Mouse (Mus musculus) layer of hippocampus, adult 9-11 months (tissue): ENCODE results near the gene Tstd1.

Source experiments
- DNase-seq: peaks from one replicate; pipeline ENCODE4 v3.0.0; 2022

Gene Tstd1

DNA sequence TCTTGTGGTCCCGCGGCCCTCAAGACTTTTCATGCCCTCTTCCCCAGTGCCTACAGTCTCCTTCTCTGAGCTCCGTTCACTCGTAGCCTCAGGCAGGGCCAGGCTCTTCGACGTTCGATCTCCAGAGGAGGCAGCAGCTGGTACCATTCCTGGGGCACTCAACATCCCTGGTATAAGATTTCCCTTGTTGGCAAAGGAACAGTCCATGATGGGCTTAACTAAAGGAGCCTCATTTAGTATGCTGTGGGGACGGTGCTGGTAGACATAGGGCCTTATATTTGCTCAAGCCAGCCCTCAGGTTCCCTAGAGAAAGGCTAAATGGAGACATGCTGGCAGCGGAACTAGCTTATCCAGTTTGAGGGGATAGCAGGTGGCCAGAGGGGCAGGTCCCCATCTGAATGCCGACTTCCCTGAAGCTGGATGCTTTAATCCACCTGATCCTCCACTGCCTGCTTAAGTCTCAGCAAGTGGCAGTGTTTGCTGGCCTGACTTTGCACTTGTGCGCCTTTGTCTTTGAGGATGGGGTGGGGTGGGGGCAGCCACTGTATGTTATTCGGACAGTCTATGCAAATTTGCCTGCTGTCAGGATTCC lies 715 bp downstream of the Tstd1 start:
- DNase-seq = no peak

DNA sequence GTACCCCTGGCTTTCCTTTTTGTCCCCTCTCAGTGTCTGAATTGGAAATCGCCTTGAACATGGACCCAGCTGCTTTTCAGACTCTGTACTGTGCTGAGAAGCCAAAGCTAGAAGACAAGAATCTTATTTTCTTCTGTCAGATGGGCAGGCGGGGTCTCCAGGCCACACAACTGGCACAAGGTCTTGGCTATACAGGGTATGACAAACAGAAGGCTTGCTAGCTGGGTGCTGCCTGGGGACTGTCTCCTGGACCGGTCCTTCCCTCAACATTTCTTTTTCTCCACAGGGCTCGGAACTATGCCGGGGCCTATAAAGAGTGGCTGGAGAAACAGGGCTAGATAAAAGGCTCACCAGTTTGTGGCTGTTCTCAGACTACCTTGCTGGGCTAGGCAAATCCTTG lies 1.2 kb downstream of the Tstd1 start:
- DNase-seq = no peak

DNA sequence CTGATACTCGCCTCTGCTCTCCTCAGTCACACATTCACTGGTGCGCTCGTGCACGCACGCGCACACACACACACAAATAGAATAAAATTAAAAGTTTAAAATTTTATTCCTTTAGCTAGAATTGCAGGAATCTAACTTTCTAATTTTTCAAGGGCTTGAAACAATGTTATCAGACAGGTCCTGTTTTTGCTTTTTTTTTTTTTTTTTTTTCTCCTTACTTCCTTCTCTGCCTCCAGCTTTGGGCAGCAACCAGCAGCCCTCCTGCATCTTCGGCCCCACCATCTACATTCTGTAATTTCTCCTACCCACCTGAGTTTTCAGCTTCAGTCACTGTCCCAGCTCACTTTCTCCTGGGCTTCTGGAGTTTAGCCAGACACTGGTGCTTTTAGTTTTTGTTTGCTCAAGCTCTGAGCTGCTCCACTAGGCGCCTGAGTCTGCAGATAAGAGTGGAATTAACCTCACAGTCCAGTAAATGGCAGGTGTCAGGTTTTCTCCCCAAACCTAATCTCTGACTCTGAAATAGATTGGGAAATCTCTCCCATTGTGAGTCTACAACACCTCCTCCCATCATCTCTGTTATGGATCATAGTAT lies 3.9 kb downstream of the Tstd1 start:
- no peak for DNase-seq

DNA sequence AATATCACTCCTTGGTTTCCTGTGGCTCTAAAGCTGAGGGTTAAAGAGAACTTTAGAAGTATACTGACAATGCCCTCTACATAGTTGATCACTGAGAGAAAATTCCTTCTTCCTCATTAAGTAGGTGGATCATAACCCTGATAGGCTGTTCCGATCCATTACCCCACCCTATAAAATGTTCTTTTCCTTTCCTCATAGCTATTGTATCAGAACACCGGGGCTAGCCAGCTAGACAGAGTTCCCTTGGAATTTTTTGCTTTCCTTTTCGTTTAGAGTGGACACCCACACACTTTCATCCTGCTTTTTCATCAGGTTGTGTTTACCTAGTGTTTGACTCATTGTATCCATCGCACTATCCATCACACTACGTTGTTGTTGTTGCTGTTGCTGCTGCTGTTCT lies 6.0 kb downstream of the Tstd1 start:
- no peak for DNase-seq

DNA sequence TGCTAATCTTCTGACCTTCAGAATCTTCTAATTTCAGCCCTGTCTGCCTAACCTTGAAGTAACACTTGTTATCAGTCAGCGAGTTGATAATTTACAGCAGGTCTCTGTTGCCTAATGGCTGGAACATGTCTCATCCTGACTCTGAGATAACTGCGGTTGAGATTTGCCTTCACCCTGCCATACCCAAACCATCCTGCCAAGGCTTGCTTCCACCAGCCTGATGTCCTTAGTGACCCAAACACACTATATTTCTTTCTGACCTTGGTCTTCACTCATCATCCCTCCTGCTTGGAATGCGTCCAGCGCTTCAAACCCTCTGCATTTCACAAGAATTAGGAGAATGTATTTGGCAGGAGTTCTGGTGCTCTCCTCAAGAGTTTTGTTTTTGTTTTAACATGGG lies 6.5 kb downstream of the Tstd1 start:
- no peak for DNase-seq

DNA sequence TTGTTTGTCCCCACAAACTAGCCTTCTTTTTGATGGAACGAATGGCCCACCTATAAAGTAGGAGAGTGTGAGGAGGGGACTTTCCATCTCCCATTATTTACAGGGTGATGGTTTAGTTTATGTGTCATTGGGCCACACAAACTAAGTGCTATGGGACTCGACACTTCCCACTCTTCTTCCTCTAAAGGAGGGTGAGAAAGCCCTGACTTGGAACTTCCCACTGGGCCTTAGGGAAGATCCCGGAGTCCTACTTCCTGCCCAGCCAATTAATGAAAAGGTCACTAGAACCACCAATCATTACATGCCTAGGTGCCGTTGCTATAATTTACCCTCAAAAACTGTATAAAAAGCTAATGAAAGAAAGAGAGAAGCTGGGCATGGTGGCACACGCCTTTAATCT lies 13.5 kb downstream of the Tstd1 start:
- no peak for DNase-seq

DNA sequence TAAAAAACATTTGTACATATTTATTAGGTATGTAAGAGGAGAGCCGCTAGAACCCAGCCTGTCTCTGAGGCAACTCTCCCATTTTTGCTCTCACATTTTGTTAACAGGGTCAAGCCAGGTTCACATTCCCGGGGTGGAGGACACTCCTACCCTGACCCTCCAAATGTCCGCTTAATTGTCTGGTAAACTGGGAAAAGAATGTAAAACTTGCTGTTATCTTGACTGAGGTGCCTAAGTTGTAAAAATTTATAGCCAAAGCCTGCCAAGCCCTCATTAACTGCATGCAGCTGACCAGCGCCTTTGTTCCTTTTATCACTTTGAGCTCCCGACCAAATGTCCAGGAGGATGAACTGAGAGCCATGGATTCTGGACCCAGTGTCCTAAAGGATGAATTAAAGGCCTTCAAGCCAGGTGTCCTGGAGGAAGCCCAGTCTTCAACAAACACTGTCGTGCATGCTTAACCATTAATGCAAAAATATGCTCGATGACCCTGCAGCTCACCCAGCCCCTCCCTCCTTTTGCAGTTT lies 16.7 kb downstream of the Tstd1 start:
- no peak for DNase-seq

DNA sequence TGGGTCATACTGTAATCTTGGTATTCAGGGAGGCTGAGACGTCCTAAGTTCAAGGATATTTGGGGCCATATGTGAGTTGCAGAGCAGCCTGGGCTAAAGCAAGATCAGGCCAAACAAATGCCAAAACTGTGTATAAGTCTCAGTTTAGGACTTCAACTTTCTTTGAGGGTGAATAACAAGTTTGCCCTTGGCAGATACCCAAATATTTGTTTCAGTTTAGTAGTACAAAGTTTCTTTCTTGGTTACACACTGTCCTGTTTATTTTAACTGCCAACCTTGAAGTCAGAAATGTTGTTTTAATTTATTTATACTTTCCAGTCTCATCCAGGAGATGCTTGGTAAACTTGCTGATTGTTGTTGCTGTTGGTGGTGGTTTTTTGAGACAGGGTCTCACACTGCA lies 17.3 kb downstream of the Tstd1 start:
- DNase-seq = no peak

DNA sequence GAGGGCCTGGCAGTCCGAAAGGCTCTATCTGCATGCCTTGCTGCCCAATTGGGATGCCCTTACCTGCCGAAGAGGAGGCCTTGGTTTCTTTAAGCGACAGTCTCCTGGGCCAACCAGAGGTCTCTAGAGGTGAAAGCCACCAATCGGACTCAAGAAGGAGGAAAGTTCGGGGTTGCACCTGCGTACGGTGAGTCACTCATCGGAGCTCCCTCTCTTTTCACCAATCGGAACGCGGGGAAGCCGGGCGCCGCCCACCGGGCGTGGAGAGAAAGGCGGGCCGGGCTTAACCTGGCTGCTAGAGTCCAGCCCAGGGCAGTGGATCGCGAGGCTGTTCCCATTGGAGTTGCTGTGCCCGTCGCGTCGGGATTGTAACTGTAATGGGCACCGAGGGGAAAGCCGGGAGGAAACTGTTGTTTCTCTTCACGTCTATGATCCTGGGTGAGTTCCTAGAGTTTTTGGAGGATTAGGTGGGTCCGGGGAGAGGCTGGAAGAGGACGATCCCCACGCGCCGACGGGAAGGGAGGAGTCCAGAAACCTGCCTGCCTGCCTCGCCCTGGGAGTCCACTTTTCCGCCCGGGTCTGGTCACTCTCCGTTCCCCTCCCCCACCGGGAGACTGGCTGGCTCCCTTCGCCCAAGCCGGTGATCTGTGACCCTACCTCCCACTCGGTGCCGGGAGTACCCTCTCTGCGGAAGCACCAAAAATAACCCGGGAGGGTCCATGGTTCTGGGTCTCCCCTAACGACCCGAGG lies 18.8 kb downstream of the Tstd1 start, which contains the start of gene F11r:
Gene F11r (plus strand): TSS at position 272 of the 750 bp plus-strand sequence.
- peak; percentile 55 for DNase-seq

DNA sequence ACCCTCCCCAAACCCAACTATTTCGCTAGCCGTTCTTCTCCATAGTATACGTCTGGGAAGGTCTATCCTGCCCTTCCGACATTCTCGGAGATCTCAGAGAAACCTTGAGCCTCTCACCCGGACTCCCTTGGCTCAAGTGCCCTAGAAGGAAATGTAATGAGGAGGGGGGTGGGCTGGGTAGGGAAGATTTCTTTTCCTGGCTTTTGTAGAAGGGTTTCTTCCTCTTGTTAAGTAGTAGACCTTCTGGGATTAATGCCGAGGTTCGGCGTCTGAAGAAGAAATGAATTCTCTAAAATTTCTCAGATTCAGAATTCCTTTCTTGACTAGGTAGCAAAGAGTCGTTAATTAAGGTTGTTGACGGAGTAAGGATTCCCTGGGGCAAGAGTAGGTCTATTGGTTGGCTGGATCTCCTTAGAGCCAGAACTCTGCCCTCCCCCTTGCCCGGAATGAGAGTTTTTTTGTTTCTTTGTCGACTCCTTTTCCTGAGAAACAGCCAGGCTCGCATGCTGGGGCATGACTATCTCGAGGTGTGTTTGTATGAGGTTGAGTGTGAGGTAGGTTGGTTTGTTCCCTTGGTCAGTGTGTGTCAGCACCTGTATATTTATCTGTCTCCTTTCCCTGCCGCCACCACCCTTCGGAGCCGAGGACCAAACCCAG lies 19.5 kb downstream of the Tstd1 start:
- DNase-seq = no peak

DNA sequence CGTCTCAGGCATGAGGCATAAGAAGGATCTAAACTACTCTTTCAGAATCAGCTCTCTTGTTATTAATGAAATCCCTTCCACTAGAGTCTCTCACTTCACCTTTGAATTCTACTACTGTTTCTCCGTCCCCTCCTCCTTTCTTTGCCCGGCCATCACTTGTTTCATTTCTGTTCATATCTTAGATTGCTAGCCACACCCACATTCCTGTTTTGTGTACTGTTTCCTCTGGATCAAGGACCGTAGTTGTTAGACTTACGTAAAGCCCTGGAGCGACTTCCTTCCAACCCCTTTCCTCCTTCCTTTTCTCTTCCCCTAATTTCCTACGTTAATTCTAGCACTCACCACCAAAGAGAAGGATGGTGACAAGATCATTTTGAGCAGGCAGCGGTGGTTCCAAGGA lies 20.4 kb downstream of the Tstd1 start:
- DNase-seq = no peak

DNA sequence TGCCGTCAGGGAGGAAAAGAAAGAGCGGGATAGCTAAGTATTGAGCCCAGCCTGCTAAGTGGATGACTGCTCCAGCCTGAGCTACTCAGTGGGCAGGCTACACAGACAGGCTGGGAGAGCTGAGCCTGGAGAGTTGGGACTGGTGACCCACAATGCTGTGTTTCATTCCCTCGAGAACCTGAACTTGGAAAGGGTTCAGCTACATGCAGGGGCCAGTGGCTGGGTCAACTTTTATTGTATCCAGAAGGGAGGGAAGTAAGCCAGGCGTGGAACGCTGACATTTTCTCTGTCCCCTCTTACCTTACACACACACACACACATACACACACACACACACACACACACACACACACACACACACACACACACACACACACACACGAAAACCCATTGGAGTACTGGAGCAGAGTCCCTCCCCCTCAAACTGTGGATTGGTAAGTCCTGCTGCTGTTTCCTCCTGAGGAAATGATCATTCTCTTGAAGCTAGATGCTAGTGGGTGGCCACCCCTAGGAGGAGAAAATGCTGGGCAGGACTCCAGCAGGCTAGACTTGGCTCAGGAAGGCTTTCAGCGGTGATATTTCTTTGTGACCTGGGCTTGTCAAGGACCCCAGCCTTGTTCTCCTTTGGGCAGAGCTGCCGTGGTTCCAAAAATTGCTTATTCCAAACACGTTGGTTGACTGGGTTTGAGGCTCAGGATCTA lies 21.5 kb downstream of the Tstd1 start:
- DNase-seq = no peak

DNA sequence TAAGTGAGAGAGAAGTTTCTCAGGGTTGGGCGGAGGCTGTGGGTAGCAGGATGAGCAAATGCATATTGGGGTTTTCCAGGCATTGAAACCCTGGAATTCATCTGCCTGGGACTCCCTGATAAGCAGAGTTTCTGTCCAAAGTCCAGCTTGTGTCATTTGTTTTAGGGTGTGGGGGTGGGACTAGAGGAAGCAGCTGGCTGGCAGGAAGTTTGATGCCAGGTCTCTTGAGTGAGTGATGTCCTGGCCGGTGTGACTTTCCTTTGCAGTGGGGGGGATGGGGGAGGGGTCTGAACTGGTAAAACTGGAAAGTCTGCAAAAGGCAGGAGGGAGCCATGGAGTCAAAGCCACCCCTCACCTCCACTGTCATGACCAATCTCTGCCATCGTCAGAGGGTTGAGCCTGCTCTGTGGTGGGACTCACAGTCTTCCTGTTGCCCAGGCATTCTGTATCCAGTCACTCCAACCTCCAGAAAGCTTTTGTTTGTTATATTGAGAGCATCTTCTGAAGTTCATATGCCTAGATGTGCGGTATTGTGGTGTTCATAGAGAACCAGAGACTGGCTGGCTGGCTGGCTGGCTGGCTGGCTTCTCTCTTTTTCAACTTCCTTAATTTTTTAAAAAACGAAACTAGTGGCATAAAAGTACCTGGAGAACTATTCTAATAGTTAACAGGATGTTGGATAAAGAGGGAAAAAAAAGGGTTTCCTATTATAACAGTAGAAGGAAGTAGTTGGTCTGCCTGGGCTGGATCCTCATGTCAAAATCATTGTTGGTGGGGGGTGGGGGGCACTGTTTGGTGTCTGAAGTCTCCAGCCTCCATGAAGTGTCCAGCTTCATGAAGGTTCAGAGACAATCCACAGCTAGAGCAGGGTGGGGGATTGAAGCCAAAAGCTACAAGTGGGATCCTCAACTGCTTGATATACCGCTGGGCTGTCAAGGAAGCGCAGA lies 23.1 kb downstream of the Tstd1 start:
- DNase-seq = no peak

DNA sequence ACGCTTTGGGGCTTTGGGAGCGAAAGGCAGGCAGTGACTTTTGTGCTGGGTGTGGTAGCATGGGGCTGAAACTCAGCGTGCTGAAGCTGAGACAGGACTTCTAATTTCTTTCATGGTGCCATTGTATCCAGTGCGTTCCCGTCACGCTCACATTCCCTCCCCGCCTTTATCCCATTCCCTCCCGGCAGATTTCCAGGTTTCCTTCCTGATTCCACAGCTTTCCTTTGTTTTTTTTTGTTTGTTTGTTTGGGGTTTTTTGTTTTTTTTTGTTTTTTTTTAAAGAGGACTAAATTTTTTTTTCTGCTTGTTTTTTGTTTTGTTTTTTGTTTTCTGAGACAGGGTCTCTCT lies 23.7 kb downstream of the Tstd1 start:
- DNase-seq = no peak

DNA sequence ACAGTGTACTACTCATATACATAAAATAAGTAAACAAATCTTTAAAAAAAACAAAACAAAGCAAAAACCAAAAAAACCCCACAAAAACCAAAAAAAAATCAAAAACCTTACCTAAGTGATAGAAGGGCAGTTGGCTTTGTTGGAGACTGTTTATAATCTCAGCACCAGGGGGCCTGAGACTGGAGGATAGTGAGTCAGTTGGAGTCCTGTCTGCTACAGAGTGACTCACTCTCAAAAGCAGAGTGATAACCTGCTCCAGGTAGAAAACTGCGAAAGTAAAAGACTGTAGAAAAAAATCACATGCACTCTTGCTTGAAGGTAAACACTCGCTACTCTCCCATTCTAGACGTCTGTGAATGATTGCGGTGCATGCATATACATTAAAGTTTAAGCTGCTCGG lies 26.4 kb downstream of the Tstd1 start:
- no peak for DNase-seq

DNA sequence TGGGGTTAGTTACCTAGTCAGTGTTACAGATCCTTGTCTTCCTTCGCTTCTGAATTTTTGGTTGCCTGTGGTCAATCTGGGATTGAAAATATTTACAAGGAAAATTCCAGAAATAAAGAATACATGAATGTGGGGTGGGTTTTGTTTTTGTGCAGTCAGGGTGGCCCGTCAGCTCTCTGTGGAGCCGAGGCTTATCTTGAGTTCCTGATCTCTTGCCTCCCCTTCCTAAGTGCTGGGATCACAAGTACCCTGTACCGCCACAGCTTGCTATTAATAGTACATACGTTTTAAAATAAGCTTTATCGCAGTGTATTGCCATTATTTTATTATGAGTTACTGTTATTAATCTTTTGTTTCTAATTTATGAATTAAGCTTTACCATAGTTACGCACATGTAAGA lies 28.2 kb downstream of the Tstd1 start:
- no peak for DNase-seq

DNA sequence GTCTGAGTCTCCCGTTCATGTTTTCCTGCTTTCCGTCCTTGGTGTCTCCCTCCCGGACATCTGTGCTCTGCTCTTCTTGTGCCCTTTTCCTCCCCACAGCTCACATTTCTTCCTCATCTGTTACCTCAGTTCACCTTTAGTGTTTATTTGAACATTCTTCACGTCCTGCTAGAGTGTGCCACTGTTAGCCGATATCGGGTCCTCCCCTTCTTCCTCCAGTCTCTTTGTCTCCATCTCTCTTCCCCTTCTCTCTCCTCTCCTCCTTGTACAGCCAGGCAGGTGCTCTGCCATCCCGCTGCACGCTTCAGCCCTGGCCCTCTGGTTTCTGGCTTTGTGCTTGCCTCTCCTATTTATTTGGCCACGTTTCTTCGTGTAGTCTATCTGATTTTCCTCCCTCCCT lies 29.0 kb downstream of the Tstd1 start:
- DNase-seq = no peak

DNA sequence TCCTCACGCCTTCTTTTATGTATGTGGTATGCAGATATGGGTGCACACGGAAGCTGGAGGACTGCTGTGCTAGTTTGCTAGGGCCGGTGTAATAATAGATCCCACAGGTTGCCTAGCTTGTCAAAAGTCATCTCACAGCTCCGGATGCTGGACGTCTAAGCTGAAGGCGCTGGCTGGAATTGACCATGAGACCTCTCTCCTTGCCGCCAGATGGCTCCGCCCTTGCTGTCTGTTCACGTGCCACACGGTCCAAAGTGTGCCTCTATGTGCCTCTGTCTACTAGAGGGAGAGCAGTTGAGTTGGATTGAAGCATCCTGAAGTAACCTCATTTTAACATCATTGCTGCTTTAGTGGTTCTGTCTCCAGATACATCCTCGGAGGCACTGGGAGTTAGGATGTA lies 31.4 kb downstream of the Tstd1 start:
- DNase-seq = no peak

DNA sequence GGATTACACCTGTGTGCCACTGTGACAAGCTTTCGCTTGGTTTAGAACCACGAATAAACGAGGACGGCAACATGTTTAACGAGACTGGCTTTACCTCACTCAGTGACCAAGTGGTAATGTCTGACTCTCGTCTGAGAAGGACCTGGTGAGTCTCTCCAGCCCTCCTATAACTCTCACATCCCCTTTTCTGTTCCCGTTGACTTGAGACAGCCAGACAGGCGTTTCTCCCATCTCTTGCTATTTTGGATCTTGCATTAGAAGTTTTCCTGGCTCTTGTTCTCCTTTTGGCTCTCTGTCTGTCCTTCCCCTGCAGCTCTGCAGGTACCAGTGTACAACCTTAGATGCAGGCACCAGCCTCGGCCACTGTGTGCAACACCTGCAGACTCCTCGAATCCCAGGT lies 32.3 kb downstream of the Tstd1 start:
- DNase-seq = peak; percentile 44

DNA sequence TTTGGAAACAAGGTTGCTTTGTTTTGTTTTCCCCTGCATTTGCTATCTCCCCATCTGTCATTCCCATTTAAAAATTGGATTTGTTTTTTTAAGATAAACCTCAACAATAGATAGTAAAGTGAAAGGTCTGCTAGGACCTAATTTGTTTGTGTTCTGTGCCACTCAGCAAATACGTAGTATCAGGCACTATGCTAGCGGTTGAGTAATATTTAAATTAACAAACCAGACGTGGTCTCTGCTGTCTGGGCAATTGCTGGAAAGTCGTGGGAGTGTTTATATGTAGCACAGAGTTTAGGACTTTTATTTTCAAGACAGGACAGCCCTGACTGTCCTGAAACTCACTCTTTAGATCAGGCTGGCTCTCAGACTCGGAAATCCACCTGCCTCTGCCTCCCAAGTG lies 33.9 kb downstream of the Tstd1 start:
- no peak for DNase-seq

DNA sequence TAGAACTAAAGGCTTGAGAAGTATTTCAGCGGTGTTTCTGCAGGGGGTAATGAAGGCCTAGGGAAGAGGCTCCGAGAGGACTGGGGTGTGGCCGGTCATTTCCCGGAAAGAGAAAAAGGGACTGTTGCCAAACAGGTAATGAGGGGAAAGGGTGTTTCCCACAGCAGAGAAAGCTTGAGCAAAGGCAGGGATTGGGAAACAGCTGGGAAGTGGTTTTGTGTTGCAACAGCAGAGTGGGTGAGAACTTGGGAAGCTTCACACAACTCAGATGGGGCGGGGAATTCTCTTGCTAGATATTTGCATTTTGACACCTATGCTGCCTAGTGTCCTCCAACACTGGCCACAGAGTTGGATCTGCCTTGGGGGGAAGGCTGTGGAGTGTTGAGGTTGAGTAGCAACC lies 34.3 kb downstream of the Tstd1 start:
- no peak for DNase-seq

DNA sequence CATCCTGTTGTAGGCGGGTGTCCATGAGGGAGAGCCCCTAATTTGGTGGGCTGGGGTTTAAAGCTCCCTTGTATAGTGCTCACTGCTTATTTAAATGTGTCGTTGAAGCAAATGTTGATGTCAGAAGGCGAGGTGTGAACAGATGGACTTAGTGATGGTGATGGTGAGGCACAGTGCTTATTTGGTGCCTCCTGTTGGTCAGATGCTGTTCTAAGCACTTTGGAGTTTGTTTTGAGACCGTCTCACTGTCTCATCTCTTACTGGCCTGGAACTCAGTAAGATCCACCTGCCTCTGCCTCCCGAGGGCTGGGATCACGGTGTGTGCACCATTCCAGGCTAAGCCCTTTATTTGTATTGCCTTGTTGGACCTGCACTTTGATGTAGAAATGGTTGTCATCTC lies 36.3 kb downstream of the Tstd1 start:
- DNase-seq = no peak
